Mouse (Mus musculus) natural killer cell, adult 2 months (primary cell): ENCODE measurements around the gene Xrcc1.
A peak's percentile ranks its signal among the peaks of the same experiment; 100 is the strongest.
"Not testable (repeated sequence)": the region's sequence is repeated elsewhere in the genome, so short reads cannot be mapped to it uniquely, and the experiment has no call there.

Source experiments
- DNase-seq, 2 experiments: peaks; one replicate each; pipeline ENCODE4 v3.0.0; 2022; ENCODE audit warnings: low spot score in 2 of 2

Gene Xrcc1

GRCm38 (mm10) chr7:24546068-24546614 is at the start of gene Xrcc1, which contains the start of gene Pinlyp:
TSS of gene Xrcc1 (plus strand) at chr7:24546289.
TSS of gene Pinlyp (minus strand) at chr7:24546118.
- DNase-seq = no peak

GRCm38 (mm10) chr7:24499856-24500577 is 46.1 kb upstream of the Xrcc1 start:
- DNase-seq = no peak

GRCm38 (mm10) chr7:24500929-24501328 is 45.2 kb upstream of the Xrcc1 start:
- DNase-seq = peak in 1 of 2 experiments; percentile 46

GRCm38 (mm10) chr7:24501492-24501891 is 44.6 kb upstream of the Xrcc1 start:
- DNase-seq = peak in 1 of 2 experiments; percentile 46

GRCm38 (mm10) chr7:24504004-24504403 is 42.1 kb upstream of the Xrcc1 start:
- DNase-seq = no peak

- DNase-seq = no peak
Observed at GRCm38 (mm10) chr7:24504868-24505267, 41.2 kb upstream of the Xrcc1 start.

GRCm38 (mm10) chr7:24505447-24506064 is 40.5 kb upstream of the Xrcc1 start:
- no peak for DNase-seq

GRCm38 (mm10) chr7:24506065-24506459 is 40.0 kb upstream of the Xrcc1 start:
- DNase-seq = no peak

- no peak for DNase-seq
Observed at GRCm38 (mm10) chr7:24506476-24506837, 39.6 kb upstream of the Xrcc1 start.

GRCm38 (mm10) chr7:24506838-24507725 is 39.0 kb upstream of the Xrcc1 start, which contains the start of gene Zfp428:
TSS of gene Zfp428 (plus strand) at chr7:24507006.
- peak; percentile 57 to 59 for DNase-seq

- DNase-seq = no peak
Observed at GRCm38 (mm10) chr7:24507726-24508114, 38.4 kb upstream of the Xrcc1 start.

- no peak for DNase-seq
Observed at GRCm38 (mm10) chr7:24512355-24512754, 33.7 kb upstream of the Xrcc1 start, which contains the start of gene AC161166.1. TSS of gene AC161166.1 (minus strand) at chr7:24512455.

- peak in 1 of 2 experiments; percentile 26 for DNase-seq
Observed at GRCm38 (mm10) chr7:24516319-24516718, 29.8 kb upstream of the Xrcc1 start.

- DNase-seq = no peak
Observed at GRCm38 (mm10) chr7:24517077-24517476, 29.0 kb upstream of the Xrcc1 start.

- DNase-seq = no peak
Observed at GRCm38 (mm10) chr7:24517654-24518053, 28.4 kb upstream of the Xrcc1 start.

- no peak for DNase-seq
Observed at GRCm38 (mm10) chr7:24519130-24519529, 27.0 kb upstream of the Xrcc1 start.

- not testable (repeated sequence) for DNase-seq
Observed at GRCm38 (mm10) chr7:24520054-24520453, 26.0 kb upstream of the Xrcc1 start.

GRCm38 (mm10) chr7:24522805-24523204 is 23.3 kb upstream of the Xrcc1 start:
- no peak for DNase-seq

GRCm38 (mm10) chr7:24523723-24524122 is 22.4 kb upstream of the Xrcc1 start:
- no peak for DNase-seq

GRCm38 (mm10) chr7:24524978-24525377 is 21.1 kb upstream of the Xrcc1 start:
- no peak for DNase-seq

GRCm38 (mm10) chr7:24525686-24526420 is 20.2 kb upstream of the Xrcc1 start:
- DNase-seq = no peak
